Mouse (Mus musculus) thymus, postnatal 36 days (tissue): ENCODE data around the gene Gm11563.
"Not testable (repeated sequence)": the region's sequence is repeated elsewhere in the genome, so short reads cannot be mapped to it uniquely, and the experiment has no call there.

Experiments
- DNase-seq, 2 experiments: peaks; one replicate each; pipeline ENCODE4 v3.0.0; 2022; ENCODE audit warnings: mixed read lengths in 2 of 2

The Gm11563 gene

GRCm38 (mm10) chr11:99658467-99659010 is at the start of gene Gm11563:
Gene Gm11563 (minus strand): TSS chr11:99658960.
- DNase-seq, result not testable (repeated sequence)

- DNase-seq, result no peak
Observed at GRCm38 (mm10) chr11:99690463-99690862, 31.7 kb upstream of the Gm11563 start, which contains the start of gene Gm14190. Gene Gm14190 (minus strand): TSS chr11:99690740.

GRCm38 (mm10) chr11:99685235-99685634 is 26.5 kb upstream of the Gm11563 start:
- not testable (repeated sequence) for DNase-seq

GRCm38 (mm10) chr11:99683481-99683880 is 24.7 kb upstream of the Gm11563 start:
- DNase-seq, result no peak

- no peak for DNase-seq
Observed at GRCm38 (mm10) chr11:99665860-99666259, 7.1 kb upstream of the Gm11563 start, which contains the start of gene Krtap4-6. Gene Krtap4-6 (minus strand): TSS chr11:99665960.

GRCm38 (mm10) chr11:99662802-99663201 is 4.0 kb upstream of the Gm11563 start:
- no peak for DNase-seq

GRCm38 (mm10) chr11:99659256-99659655 is 496 bp upstream of the Gm11563 start:
- DNase-seq, result no peak

GRCm38 (mm10) chr11:99657051-99657450 is 1.7 kb downstream of the Gm11563 start:
- no peak for DNase-seq

GRCm38 (mm10) chr11:99650136-99650535 is 8.6 kb downstream of the Gm11563 start, which contains the start of gene Gm11555:
Gene Gm11555 (minus strand): TSS chr11:99650236.
- no peak for DNase-seq

- DNase-seq, result no peak
Observed at GRCm38 (mm10) chr11:99646444-99646843, 12.3 kb downstream of the Gm11563 start.

- no peak for DNase-seq
Observed at GRCm38 (mm10) chr11:99644351-99644750, 14.4 kb downstream of the Gm11563 start.

GRCm38 (mm10) chr11:99643635-99644139 is 15.1 kb downstream of the Gm11563 start, which contains the start of gene Krtap4-7:
Gene Krtap4-7 (minus strand): TSS chr11:99644089.
- DNase-seq, result not testable (repeated sequence)

GRCm38 (mm10) chr11:99640926-99641325 is 17.8 kb downstream of the Gm11563 start:
- no peak for DNase-seq

GRCm38 (mm10) chr11:99637086-99637485 is 21.7 kb downstream of the Gm11563 start:
- DNase-seq, result no peak

GRCm38 (mm10) chr11:99634653-99635134 is 24.1 kb downstream of the Gm11563 start, which contains the start of gene Krtap4-2:
Gene Krtap4-2 (minus strand): TSS chr11:99635084.
- no peak for DNase-seq

- no peak for DNase-seq
Observed at GRCm38 (mm10) chr11:99633293-99633692, 25.5 kb downstream of the Gm11563 start.

- DNase-seq, result no peak
Observed at GRCm38 (mm10) chr11:99630890-99631289, 27.9 kb downstream of the Gm11563 start.

GRCm38 (mm10) chr11:99628138-99628537 is 30.6 kb downstream of the Gm11563 start, which contains the start of gene Krtap4-1:
Gene Krtap4-1 (minus strand): TSS chr11:99628238.
- no peak for DNase-seq

GRCm38 (mm10) chr11:99620335-99620734 is 38.4 kb downstream of the Gm11563 start, which contains the start of gene Gm11562:
Gene Gm11562 (minus strand): TSS chr11:99620435.
- DNase-seq, result no peak

GRCm38 (mm10) chr11:99614796-99615363 is 43.9 kb downstream of the Gm11563 start, which contains the start of gene Krtap2-4:
Gene Krtap2-4 (minus strand): TSS chr11:99614846.
- DNase-seq, result no peak

GRCm38 (mm10) chr11:99610089-99610488 is 48.7 kb downstream of the Gm11563 start, which contains the start of gene Gm11937:
Gene Gm11937 (minus strand): TSS chr11:99610189.
- not testable (repeated sequence) for DNase-seq

GRCm38 (mm10) chr11:99609126-99609525 is 49.6 kb downstream of the Gm11563 start:
- no peak for DNase-seq
